Mouse (Mus musculus) lung, embryonic 16.5 days (tissue): ENCODE results near the gene 4930523C07Rik. TPM values are rescaled to one million over a fixed set of nuclear protein-coding genes. Genes with fewer than 3 reads are reported as not detected.

Experiments used
- ATAC-seq: fragments of 200-750 bp; cut with Nextera tagmentation; 2 replicates; pipeline ENCODE4 v1.8.0; 2017; ENCODE audit warnings: low read depth, mild to moderate bottlenecking, moderate library complexity
- H3K27ac ChIP-seq: fragments of 300-500 bp; sonication (generic); 2 replicates; pipeline ENCODE4 v1.5.1; 2014; ENCODE audit warnings: mild to moderate bottlenecking, control low read depth, low read length
- H3K27me3 ChIP-seq: fragments of 300-500 bp; sonication (generic); 2 replicates; pipeline ENCODE4 v1.6.1; 2014; ENCODE audit warnings: low read depth, low read length, mixed read lengths; ENCODE audit not compliant: control insufficient read depth, insufficient read depth
- H3K36me3 ChIP-seq: fragments of 300-500 bp; sonication (generic); 2 replicates; pipeline ENCODE4 v1.6.1; 2014; ENCODE audit warnings: low read length; ENCODE audit not compliant: control insufficient read depth, insufficient read depth
- H3K4me1 ChIP-seq: fragments of 300-500 bp; sonication (generic); replicated peaks from 2 replicates; pipeline ENCODE4 v1.6.1; 2014; ENCODE audit warnings: low read length, mixed read lengths; ENCODE audit not compliant: control insufficient read depth, insufficient read depth
- H3K4me2 ChIP-seq: fragments of 300-500 bp; sonication (generic); 2 replicates; pipeline ENCODE4 v1.6.1; 2014; ENCODE audit warnings: low read depth, low read length, control low read depth
- H3K4me3 ChIP-seq: fragments of 300-500 bp; sonication (generic); 2 replicates; pipeline ENCODE4 v1.5.1; 2014; ENCODE audit warnings: mild to moderate bottlenecking, low read length, control low read depth
- H3K9ac ChIP-seq: fragments of 300-500 bp; sonication (generic); 2 replicates; pipeline ENCODE4 v1.6.1; 2014; ENCODE audit warnings: low read length, control low read depth
- H3K9me3 ChIP-seq: fragments of 300-500 bp; sonication (generic); 2 replicates; pipeline ENCODE4 v1.6.1; 2016; ENCODE audit warnings: low read length; ENCODE audit not compliant: control insufficient read depth
- WGBS: fragments of 180-500 bp; shearing (Covaris S2); extraction: QIAGEN DNeasy Blood & Tissue Kit; methylation state at CpG from one replicate; pipeline ENCODE4 v1.1.7; 2014; 5-methylcytosine and 5-hydroxymethylcytosine counted together
- polyA plus RNA-seq: library from polyadenylated mRNA; unstranded; fragments of >200 nt; fragmentation: Nextera tagmentation; extraction: Ambion mirVana; gene quantifications from 2 replicates; pipeline ENCODE4 v1.2.1, GENCODE M21; 2015

The 4930523C07Rik gene
- 43.0 and 48.1 TPM in 2 replicates for polyA plus RNA-seq

DNA sequence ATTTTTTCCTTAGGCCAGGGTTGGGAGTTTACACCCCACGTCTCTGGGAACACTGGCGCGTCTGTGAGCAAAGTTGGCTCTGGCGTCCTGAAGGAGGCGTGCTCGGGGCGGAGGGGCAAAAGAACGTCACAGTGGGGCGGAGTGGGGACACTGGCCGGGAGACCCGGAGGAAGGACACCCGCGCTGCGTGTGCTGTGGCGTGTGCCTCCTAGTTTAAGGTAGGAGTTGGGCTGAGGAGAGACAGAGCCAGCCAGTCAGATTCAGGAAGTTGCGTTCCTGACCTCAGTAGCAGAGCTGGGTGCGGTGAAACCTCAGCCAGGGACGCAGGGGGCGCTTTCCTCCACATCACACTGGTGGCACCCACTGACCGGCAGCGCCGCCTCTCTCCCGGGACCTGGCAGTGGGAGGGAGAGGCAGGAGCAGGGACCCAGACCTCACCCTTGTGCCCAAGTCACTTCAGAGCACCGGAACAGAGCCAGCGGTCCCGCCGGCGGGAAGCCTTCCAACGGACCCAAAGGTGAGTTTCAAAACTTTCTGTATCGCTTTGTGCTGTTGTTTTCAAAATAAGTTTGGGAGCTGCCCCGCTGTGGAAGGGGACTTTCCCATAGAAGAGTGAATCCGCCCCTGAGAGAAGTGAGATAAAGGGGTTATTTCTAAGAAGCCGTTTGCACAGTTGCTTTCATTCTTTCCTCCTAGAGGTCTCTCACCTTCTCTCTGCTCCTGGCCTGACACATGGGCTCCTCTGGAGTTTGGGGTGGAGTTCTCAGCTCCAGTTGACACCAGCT lies at the start of gene 4930523C07Rik:
TSS of gene 4930523C07Rik (plus strand) at position 146 of the 785 bp plus-strand sequence.
- peak; percentile 89 for ATAC-seq
- no peaks in the 10 kb centered on the region for H3K27me3 ChIP-seq
- H3K4me1 ChIP-seq = peaks cover 32% of the 10 kb centered on the region
- peak within 1 kb of the TSS; percentile 79 for H3K27ac ChIP-seq
- peak within 1 kb of the TSS; percentile 62 for H3K4me3 ChIP-seq
- WGBS = 1% methylated on average over 33 of the region's 33 CpGs
- peak within 1 kb of the TSS; percentile 81 for H3K4me2 ChIP-seq
- no peaks in the 10 kb centered on the region for H3K36me3 ChIP-seq
- H3K9ac ChIP-seq = peak within 1 kb of the TSS; percentile 79
- no peaks in the 10 kb centered on the region for H3K9me3 ChIP-seq

DNA sequence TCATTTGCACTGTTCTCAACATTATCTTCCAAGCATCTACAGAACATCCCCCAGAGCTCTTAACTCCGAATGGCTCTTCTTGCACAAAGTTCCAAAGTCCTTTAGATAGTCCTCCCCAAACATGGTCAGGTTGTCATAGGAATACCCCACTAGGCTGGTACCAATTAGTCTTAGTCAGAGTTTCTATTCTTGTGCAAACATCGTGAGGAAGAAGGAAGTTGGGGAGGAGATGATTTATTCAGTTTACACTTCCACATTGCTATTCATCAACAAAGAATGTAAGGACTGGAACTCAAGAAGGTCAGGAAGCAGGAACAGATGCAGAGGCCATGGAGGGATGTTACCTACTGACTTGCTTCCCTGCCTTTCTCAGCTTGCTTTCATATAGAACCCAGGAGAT lies 46.9 kb upstream of the 4930523C07Rik start:
- Histone ChIP-seq H3K4me2 (no peak overlapping the region), H3K9me3 (no peaks in the 10 kb centered on the region), H3K4me3 (no peak overlapping the region), H3K27me3 (no peaks in the 10 kb centered on the region), H3K27ac (no peak overlapping the region), H3K9ac (no peak overlapping the region), H3K4me1 (no peaks in the 10 kb centered on the region), H3K36me3 (no peaks in the 10 kb centered on the region)
- 35% methylated on average over 2 of the region's 2 CpGs for WGBS
- no peak for ATAC-seq

DNA sequence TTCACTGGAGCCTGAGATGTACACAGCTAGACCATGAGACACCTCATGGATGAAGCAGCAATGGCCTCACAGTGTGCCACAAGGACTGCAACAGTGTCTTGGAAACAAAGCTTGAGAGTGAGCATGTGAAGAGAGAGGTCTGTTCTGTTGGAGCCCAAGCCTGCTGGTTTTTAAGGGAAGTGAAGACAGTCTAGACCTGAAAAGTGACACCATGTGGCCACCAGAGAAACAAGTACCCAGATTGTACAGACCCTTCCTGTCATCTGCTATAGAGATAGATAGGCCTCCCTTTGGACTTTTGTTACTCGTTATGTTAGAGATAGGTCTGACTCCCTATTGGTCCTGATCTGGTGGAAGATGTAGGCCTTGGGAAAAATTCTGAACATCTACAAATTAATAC lies 45.8 kb upstream of the 4930523C07Rik start:
- Histone ChIP-seq H3K9ac (no peak overlapping the region), H3K36me3 (no peaks in the 10 kb centered on the region), H3K4me2 (no peak overlapping the region), H3K9me3 (no peaks in the 10 kb centered on the region), H3K27ac (no peak overlapping the region), H3K4me3 (no peak overlapping the region), H3K27me3 (no peaks in the 10 kb centered on the region), H3K4me1 (no peaks in the 10 kb centered on the region)
- WGBS = 85% methylated on average over 1 of the region's 1 CpGs
- no peak for ATAC-seq

DNA sequence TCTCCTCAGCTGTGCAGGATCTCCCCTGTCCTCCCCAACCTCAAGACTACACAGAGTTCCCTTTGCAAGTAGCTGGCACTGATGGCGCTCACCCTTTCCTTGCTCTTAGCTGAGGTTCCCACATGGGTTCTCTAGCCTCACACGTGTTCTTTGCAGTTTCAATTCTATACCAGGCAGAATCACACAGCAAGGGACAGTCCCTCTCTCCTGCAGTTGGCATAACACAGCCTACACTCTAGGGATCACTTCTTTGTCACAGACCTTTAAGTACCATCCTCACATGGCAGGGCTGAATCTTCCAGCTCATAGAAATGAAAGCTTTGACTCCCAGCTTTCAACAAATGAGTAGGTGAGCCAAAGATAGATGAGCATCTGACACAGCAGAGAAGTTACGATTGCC lies 45.0 kb upstream of the 4930523C07Rik start:
- Histone ChIP-seq H3K9ac (no peak overlapping the region), H3K36me3 (no peaks in the 10 kb centered on the region), H3K4me2 (no peak overlapping the region), H3K4me3 (no peak overlapping the region), H3K27me3 (no peaks in the 10 kb centered on the region), H3K4me1 (no peaks in the 10 kb centered on the region), H3K27ac (no peak overlapping the region), H3K9me3 (no peaks in the 10 kb centered on the region)
- no peak for ATAC-seq
- WGBS = 81% methylated on average over 3 of the region's 3 CpGs

DNA sequence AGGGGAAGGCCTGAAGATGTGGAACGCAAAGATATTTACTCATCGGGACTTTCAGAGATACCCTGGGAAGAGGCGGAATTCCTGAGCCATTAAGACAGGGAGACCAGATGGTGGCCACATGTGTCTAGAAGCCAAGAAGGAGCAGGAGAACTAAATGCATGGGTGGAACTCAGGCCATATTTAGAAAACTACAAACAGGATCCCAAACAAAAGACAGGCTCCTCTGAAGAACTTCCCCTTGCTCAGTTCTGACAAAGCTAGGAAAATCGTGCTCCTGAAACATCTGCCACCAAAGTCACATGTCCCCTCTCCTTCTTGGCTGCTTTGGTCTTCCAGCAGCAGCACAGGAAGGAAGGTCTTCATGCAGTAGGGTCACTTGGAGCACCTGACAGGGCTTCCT lies 38.9 kb upstream of the 4930523C07Rik start:
- WGBS = 65% methylated on average over 4 of the region's 4 CpGs
- H3K27me3 ChIP-seq = no peaks in the 10 kb centered on the region
- no peak overlapping the region for H3K9ac ChIP-seq
- no peaks in the 10 kb centered on the region for H3K36me3 ChIP-seq
- H3K4me1 ChIP-seq = no peaks in the 10 kb centered on the region
- H3K4me3 ChIP-seq = no peak overlapping the region
- H3K4me2 ChIP-seq = no peak overlapping the region
- ATAC-seq = no peak
- H3K27ac ChIP-seq = no peak overlapping the region
- H3K9me3 ChIP-seq = no peaks in the 10 kb centered on the region

DNA sequence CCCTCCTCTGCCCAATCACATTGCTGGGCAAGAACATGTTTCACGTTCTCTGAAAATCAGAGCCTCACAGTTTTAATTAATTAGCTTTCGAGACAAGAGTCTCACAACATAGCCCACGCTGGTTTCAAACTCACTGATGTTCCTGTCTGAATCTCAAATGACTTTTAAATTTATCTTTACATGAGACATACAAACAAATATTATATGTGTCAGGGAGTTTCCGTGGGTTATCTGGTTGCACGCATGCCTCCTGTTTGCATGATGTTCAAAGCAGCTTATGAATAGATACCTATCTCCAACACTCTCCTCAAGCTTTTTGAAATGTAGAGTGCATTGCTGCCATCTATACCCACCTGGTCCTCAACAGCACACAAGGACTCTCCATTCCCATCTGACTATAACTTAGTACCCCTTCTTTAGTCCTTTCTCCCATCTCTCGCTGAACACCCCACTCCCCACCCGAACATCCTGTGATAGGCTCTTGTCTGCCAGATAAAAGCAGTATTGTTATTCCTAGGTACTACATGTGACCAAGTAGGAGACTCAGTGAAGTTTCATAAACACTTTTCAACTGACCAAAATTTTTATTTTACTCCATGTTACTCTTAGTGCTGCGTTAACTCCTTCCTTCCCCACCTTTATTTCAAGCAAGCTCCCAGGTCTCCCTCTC lies 37.1 kb upstream of the 4930523C07Rik start:
- H3K4me3 ChIP-seq = no peak overlapping the region
- H3K27ac ChIP-seq = no peak overlapping the region
- no peak for ATAC-seq
- no peaks in the 10 kb centered on the region for H3K27me3 ChIP-seq
- no peaks in the 10 kb centered on the region for H3K9me3 ChIP-seq
- 83% methylated on average over 8 of the region's 8 CpGs for WGBS
- H3K36me3 ChIP-seq = no peaks in the 10 kb centered on the region
- H3K4me1 ChIP-seq = no peaks in the 10 kb centered on the region
- no peak overlapping the region for H3K4me2 ChIP-seq
- H3K9ac ChIP-seq = no peak overlapping the region

DNA sequence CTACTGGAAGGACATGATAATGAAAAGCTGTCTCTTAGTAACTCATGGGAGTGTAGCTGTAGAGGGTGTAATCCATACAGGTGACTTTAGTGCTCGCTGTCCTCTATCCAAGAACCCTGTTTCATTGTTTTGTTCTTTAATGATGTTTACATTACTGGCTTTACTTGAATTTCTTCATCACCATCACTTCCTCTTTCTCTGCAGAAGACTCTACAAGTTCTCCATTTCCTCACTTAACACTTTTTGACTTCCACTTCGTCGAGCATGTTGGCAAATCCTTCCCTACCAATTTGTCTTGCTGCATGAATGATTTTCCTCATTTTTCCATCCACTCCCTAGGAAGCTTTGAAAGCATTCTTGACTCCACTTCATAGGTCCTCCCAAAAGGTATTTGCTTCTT lies 31.1 kb upstream of the 4930523C07Rik start:
- no peak overlapping the region for H3K9ac ChIP-seq
- H3K4me3 ChIP-seq = no peak overlapping the region
- WGBS = 57% methylated on average over 3 of the region's 3 CpGs
- H3K4me1 ChIP-seq = no peaks in the 10 kb centered on the region
- H3K9me3 ChIP-seq = no peaks in the 10 kb centered on the region
- no peak for ATAC-seq
- no peaks in the 10 kb centered on the region for H3K27me3 ChIP-seq
- no peak overlapping the region for H3K4me2 ChIP-seq
- no peaks in the 10 kb centered on the region for H3K36me3 ChIP-seq
- H3K27ac ChIP-seq = no peak overlapping the region

DNA sequence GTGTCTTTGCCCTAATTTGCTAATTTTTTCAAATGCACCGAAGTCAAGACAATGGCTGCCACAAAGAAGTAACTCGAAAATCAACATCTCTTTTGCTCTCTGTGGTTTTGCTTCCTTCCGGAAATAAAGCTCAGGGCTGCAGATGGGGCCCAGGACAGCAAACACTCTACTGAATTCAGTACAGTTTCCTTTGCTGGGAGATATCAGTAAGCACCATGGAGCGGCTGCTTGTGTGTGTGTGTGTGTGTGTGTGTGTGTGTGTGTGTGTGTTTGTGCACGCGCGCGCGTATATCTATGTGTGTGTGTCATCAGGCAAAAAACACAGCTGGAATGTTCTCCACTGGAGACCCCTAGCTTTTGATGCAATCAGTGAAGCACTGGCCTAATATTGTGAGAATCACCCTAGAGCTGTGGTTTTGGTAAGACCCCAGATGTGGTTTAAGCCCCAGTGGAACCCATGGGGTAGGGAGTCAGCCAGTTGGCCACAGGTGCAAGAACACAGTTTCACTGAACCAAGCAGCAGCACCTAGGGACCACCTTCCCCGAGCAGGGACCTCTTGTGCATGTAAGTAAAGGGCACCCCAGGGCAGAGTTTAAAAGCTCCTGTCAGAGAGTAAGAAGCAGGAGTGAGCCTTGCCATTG lies 19.7 kb upstream of the 4930523C07Rik start:
- Histone ChIP-seq H3K4me3 (no peak overlapping the region), H3K27ac (no peak overlapping the region), H3K27me3 (no peaks in the 10 kb centered on the region), H3K9me3 (no peaks in the 10 kb centered on the region), H3K9ac (no peak overlapping the region), H3K4me1 (no peaks in the 10 kb centered on the region), H3K4me2 (no peak overlapping the region), H3K36me3 (no peaks in the 10 kb centered on the region)
- no peak for ATAC-seq
- 85% methylated on average over 10 of the region's 10 CpGs for WGBS

DNA sequence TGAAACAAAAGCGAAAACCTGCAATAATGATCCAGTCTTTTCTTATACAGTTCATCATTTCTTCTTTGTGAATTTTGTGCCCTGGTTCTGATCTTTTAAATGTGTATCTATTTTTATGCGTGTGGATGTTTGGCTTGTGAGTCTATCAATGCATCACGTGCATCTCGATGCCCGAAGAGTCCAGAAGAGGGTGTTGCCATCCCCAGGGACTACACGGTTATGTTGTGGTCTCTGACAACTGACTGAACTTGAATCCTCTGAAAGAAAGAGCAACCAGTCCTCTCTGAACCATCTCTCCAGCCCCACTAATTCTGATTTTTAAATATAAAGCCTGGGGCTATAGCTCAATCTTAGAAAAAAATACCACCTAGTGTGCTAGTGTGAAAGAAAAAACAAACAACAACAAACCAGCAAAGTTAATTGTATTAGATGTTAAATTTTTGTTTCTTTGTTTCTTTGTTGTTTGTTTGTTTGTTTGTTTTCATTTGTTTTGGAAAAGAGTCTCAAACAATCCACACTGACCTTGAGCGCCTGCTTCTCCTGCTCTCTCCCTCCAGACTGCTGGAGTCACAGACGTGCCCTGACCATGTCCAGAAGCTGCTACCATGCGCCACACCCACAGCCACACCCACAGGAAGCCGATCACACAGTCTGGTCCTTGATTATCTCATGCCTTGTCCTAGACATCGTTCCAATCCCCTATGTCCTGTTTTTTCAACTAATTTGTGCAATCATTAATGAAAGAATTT lies 18.9 kb upstream of the 4930523C07Rik start:
- no peak overlapping the region for H3K27ac ChIP-seq
- H3K9ac ChIP-seq = no peak overlapping the region
- no peak overlapping the region for H3K4me3 ChIP-seq
- H3K36me3 ChIP-seq = no peaks in the 10 kb centered on the region
- H3K4me2 ChIP-seq = no peak overlapping the region
- no peaks in the 10 kb centered on the region for H3K4me1 ChIP-seq
- H3K27me3 ChIP-seq = no peaks in the 10 kb centered on the region
- no peak for ATAC-seq
- H3K9me3 ChIP-seq = no peaks in the 10 kb centered on the region
- WGBS = 66% methylated on average over 11 of the region's 11 CpGs
